Mouse (Mus musculus) ovary, postnatal 10 days (tissue): ENCODE measurements around the gene Lemd2.

ENCODE experiments used
- DNase-seq: peaks from one replicate; pipeline ENCODE4 v3.0.0; 2022; ENCODE audit warnings: low spot score

Lemd2 gene

GRCm38 (mm10) chr17:27227258-27227657 lies 23.0 kb upstream of the Lemd2 start:
- DNase-seq: no peak

GRCm38 (mm10) chr17:27226701-27227100 lies 22.4 kb upstream of the Lemd2 start:
- DNase-seq: no peak

GRCm38 (mm10) chr17:27225801-27226200 lies 21.5 kb upstream of the Lemd2 start:
- DNase-seq: no peak

GRCm38 (mm10) chr17:27223821-27224220 lies 19.6 kb upstream of the Lemd2 start:
- no peak for DNase-seq

GRCm38 (mm10) chr17:27221562-27221961 lies 17.3 kb upstream of the Lemd2 start:
- no peak for DNase-seq

- no peak for DNase-seq
Observed at GRCm38 (mm10) chr17:27218916-27219315, 14.6 kb upstream of the Lemd2 start.

- DNase-seq: no peak
Observed at GRCm38 (mm10) chr17:27218364-27218763, 14.1 kb upstream of the Lemd2 start.

- no peak for DNase-seq
Observed at GRCm38 (mm10) chr17:27212768-27213525, 8.7 kb upstream of the Lemd2 start.

GRCm38 (mm10) chr17:27212006-27212405 lies 7.7 kb upstream of the Lemd2 start:
- no peak for DNase-seq

GRCm38 (mm10) chr17:27207113-27207707 lies 2.9 kb upstream of the Lemd2 start:
- DNase-seq: no peak

GRCm38 (mm10) chr17:27203358-27204074 lies 753 bp downstream of the Lemd2 start:
- DNase-seq: no peak

- DNase-seq: no peak
Observed at GRCm38 (mm10) chr17:27202919-27203357, 1.3 kb downstream of the Lemd2 start.

- DNase-seq: no peak
Observed at GRCm38 (mm10) chr17:27201981-27202380, 2.3 kb downstream of the Lemd2 start.

GRCm38 (mm10) chr17:27200801-27201200 lies 3.5 kb downstream of the Lemd2 start:
- no peak for DNase-seq

GRCm38 (mm10) chr17:27199864-27200263 lies 4.4 kb downstream of the Lemd2 start:
- no peak for DNase-seq

- no peak for DNase-seq
Observed at GRCm38 (mm10) chr17:27199205-27199604, 5.1 kb downstream of the Lemd2 start.

GRCm38 (mm10) chr17:27196206-27196605 lies 8.1 kb downstream of the Lemd2 start:
- DNase-seq: no peak

GRCm38 (mm10) chr17:27194258-27195185 lies 9.7 kb downstream of the Lemd2 start:
- no peak for DNase-seq

GRCm38 (mm10) chr17:27191804-27192203 lies 12.5 kb downstream of the Lemd2 start:
- no peak for DNase-seq

GRCm38 (mm10) chr17:27191189-27191588 lies 13.1 kb downstream of the Lemd2 start:
- DNase-seq: no peak

- no peak for DNase-seq
Observed at GRCm38 (mm10) chr17:27189640-27190216, 14.5 kb downstream of the Lemd2 start.

GRCm38 (mm10) chr17:27188883-27189282 lies 15.4 kb downstream of the Lemd2 start:
- no peak for DNase-seq
